29 mouse cellular contexts compared by ENCODE assay signal in the genomic region with DNA sequence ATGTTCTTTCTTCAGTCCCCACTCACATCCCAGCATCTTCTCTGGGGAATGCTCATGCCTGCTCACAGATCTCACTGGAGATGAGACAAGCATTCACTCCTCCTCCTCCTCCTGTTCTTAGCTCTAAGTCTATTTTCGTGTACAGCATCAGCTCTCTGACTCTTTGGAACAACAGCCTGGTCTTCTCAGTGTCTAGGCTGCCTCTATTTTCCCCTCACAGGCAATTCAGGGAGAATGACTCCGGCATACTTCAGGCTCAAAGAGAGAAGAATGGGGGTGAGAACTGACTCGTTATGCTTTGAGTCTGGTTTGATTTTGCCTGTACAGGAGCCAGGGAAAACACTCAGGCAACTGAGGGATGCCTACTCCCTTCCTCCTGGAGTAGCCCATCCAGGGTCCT.
A peak's percentile ranks its signal among the peaks of the same experiment; 100 is the strongest.
DNase-seq lines count a peak whose midpoint lies in the region; ATAC-seq and TF ChIP-seq lines count a peak whose summit lies in the region.
"Had no signal": no experiment of that assay in that cellular context is flagged by ENCODE, and none has a peak within 500 bp of the region (broad histone marks: within the 10 kb centered on the region; RNA-seq: fewer than 3 reads in every experiment).

No protein-coding gene starts in this region.

- no peaks in the 10 kb centered on the region for H3K36me3 ChIP-seq in liver, postnatal 0 days (replicated peaks; ENCODE audit: insufficient read depth, low read length)
- H3K36me3 ChIP-seq: embryonic facial prominence, embryonic 10.5 days; forebrain, embryonic 15.5 days; heart, embryonic 10.5 days; hindbrain, embryonic 15.5 days; limb, embryonic 12.5 days; liver, embryonic 12.5 days; neural tube, embryonic 12.5 days; stomach, embryonic 15.5 days had no signal

- H3K27me3 ChIP-seq in liver, postnatal 0 days (ENCODE audit: insufficient read depth, low read length) = no peaks in the 10 kb centered on the region
- H3K27me3 ChIP-seq: forebrain, embryonic 15.5 days; hindbrain, embryonic 15.5 days; limb, embryonic 12.5 days; liver, embryonic 12.5 days; megakaryocyte, embryonic 14.5 days; neural tube, embryonic 12.5 days; stomach, embryonic 15.5 days had no signal

- H3K9me3 ChIP-seq in liver, postnatal 0 days (ENCODE audit: low read length) = no peaks in the 10 kb centered on the region
- H3K9me3 ChIP-seq: embryonic facial prominence, embryonic 10.5 days; forebrain, embryonic 15.5 days; heart, embryonic 10.5 days; hindbrain, embryonic 15.5 days; limb, embryonic 12.5 days; liver, embryonic 12.5 days; neural tube, embryonic 12.5 days; stomach, embryonic 15.5 days had no signal

- intact Hi-C loops in left cerebral cortex, postnatal 36 days (cut with DNase I) = no loop called here

- WGBS in liver, postnatal 0 days (ENCODE audit: insufficient replicate concordance) = 56% methylated on average over 3 of the region's 3 CpGs

- H3K27ac ChIP-seq in liver, postnatal 0 days (ENCODE audit: low read depth) = no peak overlapping the region
- H3K27ac ChIP-seq: embryonic facial prominence, embryonic 10.5 days; forebrain, embryonic 15.5 days; heart, embryonic 10.5 days; hindbrain, embryonic 15.5 days; limb, embryonic 12.5 days; liver, embryonic 12.5 days; neural tube, embryonic 12.5 days; stomach, embryonic 15.5 days had no signal

- DNase-seq in layer of hippocampus, adult 9-11 months = peak; percentile 40
- no peak for DNase-seq in layer of hippocampus, postnatal 10 days (ENCODE audit: low spot score in 2 of 2)
- DNase-seq in brain, adult 2 months (ENCODE audit: low read depth, low spot score) = peak; percentile 92
- peak; percentile 49 to 71 for DNase-seq in frontal cortex, postnatal 36 days (ENCODE audit: low spot score in 2 of 2)
- peak; percentile 35 to 48 for DNase-seq in left cerebral cortex, postnatal 36 days (ENCODE audit: low spot score in 2 of 2)
- DNase-seq in adipocyte (ENCODE audit: low spot score) = no peak
- DNase-seq in gastrocnemius, adult 18-20 months (ENCODE audit: low spot score) = no peak
- no peak for DNase-seq in liver, postnatal 0 days
- DNase-seq: adrenal gland, postnatal 36 days; cerebellum, adult 11 months; cerebellum, adult 9-11 months; heart, postnatal 4 days; kidney, adult 2 months; kidney, postnatal 14 days; lung, adult 2 months; lung, postnatal 14 days; midbrain, embryonic 14.5 days; thymus, adult 18-20 months; thymus, postnatal 36 days had no signal

- no peak overlapping the region for H3K9ac ChIP-seq in liver, postnatal 0 days (replicated peaks)
- H3K9ac ChIP-seq: forebrain, embryonic 15.5 days; hindbrain, embryonic 15.5 days; limb, embryonic 12.5 days; liver, embryonic 12.5 days; neural tube, embryonic 12.5 days; stomach, embryonic 15.5 days had no signal

- H3K4me3 ChIP-seq in liver, postnatal 0 days (ENCODE audit: low read depth, low read length) = no peak overlapping the region
- H3K4me3 ChIP-seq: embryonic facial prominence, embryonic 10.5 days; forebrain, embryonic 15.5 days; heart, embryonic 10.5 days; hindbrain, embryonic 15.5 days; limb, embryonic 12.5 days; liver, embryonic 12.5 days; megakaryocyte, embryonic 14.5 days; neural tube, embryonic 12.5 days; stomach, embryonic 15.5 days had no signal

- TF ChIP-seq CTCF in liver, postnatal 0 days (IDR thresholded peaks at IDR 0.05; ENCODE audit: low read depth) = no peak

- H3K4me1 ChIP-seq in liver, postnatal 0 days (ENCODE audit: insufficient read depth) = no peaks in the 10 kb centered on the region
- H3K4me1 ChIP-seq: embryonic facial prominence, embryonic 10.5 days; forebrain, embryonic 15.5 days; heart, embryonic 10.5 days; hindbrain, embryonic 15.5 days; limb, embryonic 12.5 days; liver, embryonic 12.5 days; megakaryocyte, embryonic 14.5 days; neural tube, embryonic 12.5 days; stomach, embryonic 15.5 days had no signal

- ATAC-seq in liver, postnatal 0 days = no peak
- ATAC-seq: CD4-positive, CD25-positive, alpha-beta regulatory T cell, adult 4 months; forebrain, embryonic 15.5 days; liver, embryonic 12.5 days had no signal

- H3K4me2 ChIP-seq in liver, postnatal 0 days (ENCODE audit: low read depth, low read length) = no peak overlapping the region
- H3K4me2 ChIP-seq: forebrain, embryonic 15.5 days; hindbrain, embryonic 15.5 days; limb, embryonic 12.5 days; liver, embryonic 12.5 days; neural tube, embryonic 12.5 days; stomach, embryonic 15.5 days had no signal

- no peak for TF ChIP-seq EP300 in liver, postnatal 0 days (IDR thresholded peaks at IDR 0.05; ENCODE audit: low read depth)

Comparison
In these comparisons a context has a peak if more than half of its experiments do, and no peak if none do; other contexts are left out.
1. DNase-seq: peak in layer of hippocampus, adult 9-11 months (single experiment), brain, adult 2 months (single experiment), frontal cortex, postnatal 36 days (2 of 2) and left cerebral cortex, postnatal 36 days (2 of 2); none in layer of hippocampus, postnatal 10 days (0 of 2), adipocyte (single experiment), gastrocnemius, adult 18-20 months (single experiment) and liver, postnatal 0 days (single experiment).